Mouse (Mus musculus) embryonic facial prominence, embryonic 13.5 days (tissue): ENCODE measurements around the gene Rsph6a. TPM values are rescaled to one million over a fixed set of nuclear protein-coding genes. Genes with fewer than 3 reads are reported as not detected.
A peak's percentile ranks its signal among the peaks of the same experiment; 100 is the strongest.

Source experiments
- ATAC-seq: fragments of 200-750 bp; cut with Nextera tagmentation; 2 replicates; pipeline ENCODE4 v1.8.0; 2017; ENCODE audit warnings: low read depth; ENCODE audit not compliant: insufficient number of reproducible peaks, insufficient read depth, low FRiP score, low TSS enrichment
- H3K27ac ChIP-seq: fragments of 300-500 bp; sonication (generic); 2 replicates; pipeline ENCODE4 v1.5.1; 2015; ENCODE audit warnings: moderate library complexity, mild to moderate bottlenecking, inconsistent platforms
- H3K27me3 ChIP-seq: fragments of 300-500 bp; sonication (generic); 2 replicates; pipeline ENCODE4 v1.6.1; 2015; ENCODE audit warnings: mild to moderate bottlenecking, inconsistent platforms
- H3K36me3 ChIP-seq: fragments of 300-500 bp; sonication (generic); 2 replicates; pipeline ENCODE4 v1.6.1; 2015; ENCODE audit warnings: mild to moderate bottlenecking, inconsistent platforms
- H3K4me1 ChIP-seq: fragments of 300-500 bp; sonication (generic); 2 replicates; pipeline ENCODE4 v1.6.1; 2015; ENCODE audit warnings: inconsistent platforms
- H3K4me2 ChIP-seq: fragments of 300-500 bp; sonication (generic); 2 replicates; pipeline ENCODE4 v1.6.1; 2015; ENCODE audit warnings: moderate library complexity, mild to moderate bottlenecking, inconsistent platforms
- H3K4me3 ChIP-seq: fragments of 300-500 bp; sonication (generic); 2 replicates; pipeline ENCODE4 v1.5.1; 2015; ENCODE audit warnings: mild to moderate bottlenecking, inconsistent platforms
- H3K9ac ChIP-seq: fragments of 300-500 bp; sonication (generic); 2 replicates; pipeline ENCODE4 v1.6.1; 2015; ENCODE audit warnings: mild to moderate bottlenecking, inconsistent platforms
- H3K9me3 ChIP-seq: fragments of 300-500 bp; sonication (generic); 2 replicates; pipeline ENCODE4 v1.6.1; 2016; ENCODE audit warnings: inconsistent platforms
- WGBS: fragments of 180-500 bp; shearing (Covaris S2); methylation state at CpG from one replicate; pipeline ENCODE4 v1.1.7; 2015; ENCODE audit warnings: mixed read lengths; 5-methylcytosine and 5-hydroxymethylcytosine counted together
- polyA plus RNA-seq: library from polyadenylated mRNA; unstranded; fragments of >200 nt; fragmentation: Nextera tagmentation; extraction: Ambion mirVana; gene quantifications from 2 replicates; pipeline ENCODE4 v1.2.1, GENCODE M21; 2015

Rsph6a gene
- polyA plus RNA-seq, 1 experiment from 2014 or later, result not detected

DNA sequence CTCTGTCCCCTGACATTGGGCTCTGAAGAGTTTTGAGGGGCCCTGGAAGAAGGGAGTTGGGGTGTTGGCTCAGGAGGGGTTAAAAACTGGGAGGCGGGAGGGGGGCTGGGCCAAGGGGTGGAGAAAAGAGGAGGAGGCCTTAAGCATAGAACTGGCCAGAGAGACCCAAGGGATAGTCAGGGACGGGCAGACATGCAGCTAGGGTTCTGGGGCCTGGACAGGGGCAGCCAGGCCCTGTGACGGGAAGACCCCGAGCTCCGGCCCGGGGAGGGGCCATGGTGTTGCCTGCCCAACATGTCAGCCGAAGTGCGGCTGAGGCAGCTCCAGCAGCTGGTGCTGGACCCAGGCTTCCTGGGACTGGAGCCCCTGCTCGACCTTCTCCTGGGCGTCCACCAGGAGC lies 29.2 kb downstream of the Rsph6a start, which contains the start of gene Dmpk:
TSS of gene Dmpk (plus strand) at position 149 of the 400 bp plus-strand sequence.
- peak within 1 kb of the TSS; percentile 33 for H3K4me2 ChIP-seq
- no peaks in the 10 kb centered on the region for H3K9me3 ChIP-seq
- no peaks in the 10 kb centered on the region for H3K27me3 ChIP-seq
- peaks cover 75% of the 10 kb centered on the region for H3K36me3 ChIP-seq
- WGBS, result 53% methylated on average over 10 of the region's 10 CpGs
- peaks cover 46% of the 10 kb centered on the region for H3K4me1 ChIP-seq
- peak within 1 kb of the TSS; percentile 16; the same call in 1 of the 2 replicates for H3K27ac ChIP-seq
- H3K4me3 ChIP-seq, result 0 out of 2 replicates have a peak within 1 kb of the TSS, but pooled peaks have one; percentile 0
- no peak for ATAC-seq
- H3K9ac ChIP-seq, result peak within 1 kb of the TSS; percentile 40; the same call in 1 of the 2 replicates

DNA sequence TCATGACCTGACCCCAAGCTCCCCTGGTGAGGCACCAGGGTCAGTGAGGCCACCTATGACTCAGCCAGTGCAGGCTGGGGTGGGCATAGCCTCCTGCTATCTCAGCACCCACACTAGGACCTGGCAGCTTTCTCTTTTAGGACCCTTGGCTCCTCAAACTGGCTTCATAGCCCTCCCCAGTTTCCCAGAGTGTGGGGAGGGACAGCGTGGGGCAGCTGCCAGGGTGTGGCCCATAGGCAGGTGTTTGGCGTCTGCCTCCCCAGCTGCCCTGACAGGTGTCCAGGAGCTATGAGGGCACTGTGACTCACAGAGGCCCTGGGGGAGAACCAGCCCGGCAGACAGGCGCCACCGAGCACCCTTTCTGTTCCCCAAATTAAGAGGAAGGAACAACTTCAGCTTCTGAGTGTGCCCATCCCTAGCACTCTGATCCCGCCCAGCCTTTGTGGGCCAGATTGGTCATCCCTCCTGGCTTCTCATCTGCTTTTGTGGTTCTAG lies 29.8 kb downstream of the Rsph6a start:
- Histone ChIP-seq H3K4me3 (0 out of 2 replicates have a peak overlapping the region, but pooled peaks have one; percentile 0), H3K9me3 (no peaks in the 10 kb centered on the region), H3K27ac (0 out of 2 replicates have a peak overlapping the region, but pooled peaks have one; percentile 16), H3K36me3 (peaks cover 74% of the 10 kb centered on the region), H3K9ac (no peak overlapping the region), H3K27me3 (no peaks in the 10 kb centered on the region), H3K4me1 (peaks cover 46% of the 10 kb centered on the region), H3K4me2 (peak overlapping the region; percentile 33)
- WGBS, result 67% methylated on average over 6 of the region's 6 CpGs
- no peak for ATAC-seq

DNA sequence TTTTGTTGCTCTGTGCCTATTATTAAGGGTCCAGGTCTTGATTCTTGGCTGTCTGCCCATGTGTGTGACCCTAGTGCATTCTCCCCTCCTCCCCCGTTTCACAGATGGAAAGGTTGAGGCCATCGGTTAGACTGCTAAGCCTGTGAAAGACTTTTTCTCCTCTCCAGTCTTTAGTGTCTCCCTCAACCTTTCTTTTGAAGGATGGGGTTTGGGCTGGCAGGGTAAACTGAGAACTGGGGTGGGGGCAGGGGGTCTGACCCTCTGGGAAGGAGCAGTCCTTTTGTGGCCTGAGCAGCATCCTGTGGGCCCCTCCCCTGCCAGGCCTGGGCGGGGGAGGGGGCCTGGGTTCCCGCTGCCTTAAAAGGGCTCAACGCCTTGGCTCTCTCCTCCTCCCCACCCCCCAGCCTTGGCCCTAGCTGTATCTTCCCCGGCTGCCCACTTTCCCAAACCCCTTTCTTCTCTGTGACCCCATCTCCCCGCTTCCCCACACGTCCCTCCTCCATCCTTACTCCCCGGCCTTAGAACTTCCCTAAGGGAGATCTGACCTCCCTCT lies 30.5 kb downstream of the Rsph6a start:
- ATAC-seq, result no peak; the same call in 1 of the 2 replicates
- H3K9me3 ChIP-seq, result no peaks in the 10 kb centered on the region
- H3K36me3 ChIP-seq, result peaks cover 68% of the 10 kb centered on the region
- peak overlapping the region; percentile 44; the same call in 1 of the 2 replicates for H3K9ac ChIP-seq
- H3K4me2 ChIP-seq, result no peak overlapping the region
- peaks cover 46% of the 10 kb centered on the region for H3K4me1 ChIP-seq
- 24% methylated on average over 9 of the region's 9 CpGs for WGBS
- no peaks in the 10 kb centered on the region for H3K27me3 ChIP-seq
- H3K27ac ChIP-seq, result peak overlapping the region; percentile 39; the same call in 1 of the 2 replicates
- no peak overlapping the region for H3K4me3 ChIP-seq

DNA sequence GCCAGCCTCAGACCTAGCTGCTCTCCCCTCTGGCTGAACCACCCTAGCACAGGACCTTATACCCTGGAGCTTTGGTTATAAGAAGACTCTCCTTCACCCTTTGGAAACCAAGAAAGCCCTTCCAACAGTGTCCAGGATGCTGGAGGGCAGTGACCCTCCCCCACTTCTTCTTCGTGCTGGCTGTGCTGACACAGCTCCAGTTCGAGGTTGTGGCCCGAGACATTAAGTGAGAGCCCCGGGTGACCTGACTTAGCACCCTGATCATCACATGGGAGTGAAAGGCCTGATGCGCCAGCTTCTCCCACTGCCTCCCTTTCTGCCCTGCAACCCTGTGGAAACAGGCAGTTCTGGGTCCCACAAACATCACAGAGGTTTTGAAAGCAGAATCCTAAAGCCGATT lies 31.0 kb downstream of the Rsph6a start:
- peaks cover 68% of the 10 kb centered on the region for H3K36me3 ChIP-seq
- H3K4me1 ChIP-seq, result peaks cover 46% of the 10 kb centered on the region
- ATAC-seq, result no peak
- H3K27ac ChIP-seq, result peak overlapping the region; percentile 39; the same call in 1 of the 2 replicates
- H3K9ac ChIP-seq, result peak overlapping the region; percentile 44
- H3K4me3 ChIP-seq, result 0 out of 2 replicates have a peak overlapping the region, but pooled peaks have one; percentile 3
- H3K4me2 ChIP-seq, result peak overlapping the region; percentile 37
- no peaks in the 10 kb centered on the region for H3K9me3 ChIP-seq
- WGBS, result 12% methylated on average over 6 of the region's 6 CpGs
- no peaks in the 10 kb centered on the region for H3K27me3 ChIP-seq

DNA sequence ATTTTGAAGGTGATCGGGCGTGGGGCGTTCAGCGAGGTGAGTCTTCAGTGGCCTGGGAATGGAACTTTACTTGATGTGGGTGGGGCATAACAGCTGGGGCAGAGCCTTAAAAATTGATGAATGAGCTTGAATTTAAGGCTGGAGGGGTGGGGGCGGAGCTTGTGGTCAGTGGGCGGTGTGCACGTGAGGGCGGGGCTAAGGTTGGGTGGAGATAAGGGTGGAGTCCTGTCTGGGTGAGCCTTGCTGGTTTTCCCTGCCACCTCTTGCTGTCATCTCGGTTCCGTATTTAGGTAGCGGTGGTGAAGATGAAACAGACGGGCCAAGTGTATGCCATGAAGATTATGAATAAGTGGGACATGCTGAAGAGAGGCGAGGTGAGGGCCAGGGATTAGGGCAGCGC lies 31.6 kb downstream of the Rsph6a start:
- H3K27ac ChIP-seq, result 0 out of 2 replicates have a peak overlapping the region, but pooled peaks have one; percentile 39
- H3K9ac ChIP-seq, result peak overlapping the region; percentile 44; the same call in 1 of the 2 replicates
- 0 out of 2 replicates have a peak overlapping the region, but pooled peaks have one; percentile 3 for H3K4me3 ChIP-seq
- no peak for ATAC-seq
- H3K36me3 ChIP-seq, result peaks cover 68% of the 10 kb centered on the region
- H3K4me2 ChIP-seq, result peak overlapping the region; percentile 37
- peaks cover 3% of the 10 kb centered on the region; the same call in 1 of the 2 replicates for H3K27me3 ChIP-seq
- WGBS, result 16% methylated on average over 14 of the region's 14 CpGs
- H3K9me3 ChIP-seq, result no peaks in the 10 kb centered on the region
- H3K4me1 ChIP-seq, result peaks cover 46% of the 10 kb centered on the region

DNA sequence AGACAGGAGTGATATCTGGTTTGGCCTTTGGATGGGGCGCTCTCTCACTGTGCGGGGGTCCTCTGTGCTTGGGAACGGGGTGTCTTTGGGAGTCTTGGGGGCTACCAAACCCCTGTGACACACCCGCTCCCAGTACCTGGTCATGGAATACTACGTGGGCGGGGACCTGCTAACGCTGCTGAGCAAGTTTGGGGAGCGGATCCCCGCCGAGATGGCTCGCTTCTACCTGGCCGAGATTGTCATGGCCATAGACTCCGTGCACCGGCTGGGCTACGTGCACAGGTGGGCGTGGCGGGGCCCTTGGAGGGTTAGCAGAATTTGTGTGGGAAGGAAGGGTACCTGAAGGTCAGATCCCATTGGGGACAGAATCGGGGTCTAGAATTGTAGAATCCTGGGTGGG lies 32.3 kb downstream of the Rsph6a start:
- Histone ChIP-seq H3K36me3 (peaks cover 62% of the 10 kb centered on the region), H3K9ac (no peak overlapping the region), H3K4me3 (no peak overlapping the region), H3K4me2 (no peak overlapping the region), H3K9me3 (no peaks in the 10 kb centered on the region), H3K27me3 (peaks cover 7% of the 10 kb centered on the region), H3K4me1 (peaks cover 54% of the 10 kb centered on the region), H3K27ac (no peak overlapping the region)
- WGBS, result 63% methylated on average over 18 of the region's 18 CpGs
- no peak for ATAC-seq

DNA sequence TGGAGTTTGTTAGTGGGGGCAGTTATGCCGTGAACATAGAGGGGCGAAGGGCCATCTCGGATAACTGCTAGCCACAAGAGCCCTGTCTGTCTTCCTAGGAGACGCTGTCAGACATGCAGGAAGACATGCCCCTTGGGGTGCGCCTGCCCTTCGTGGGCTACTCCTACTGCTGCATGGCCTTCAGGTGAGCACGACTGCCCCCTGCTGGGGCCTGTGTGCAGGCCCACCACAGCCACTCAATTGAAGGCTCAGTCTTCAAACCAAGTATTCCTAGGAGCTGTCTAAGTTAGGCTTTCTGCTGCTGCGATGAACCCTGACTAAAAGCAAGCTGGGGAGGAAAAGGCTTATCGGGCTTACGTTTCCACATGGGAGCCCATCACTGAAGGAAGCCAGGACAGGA lies 34.3 kb downstream of the Rsph6a start:
- no peak overlapping the region for H3K9ac ChIP-seq
- no peaks in the 10 kb centered on the region for H3K9me3 ChIP-seq
- 0 out of 2 replicates have a peak overlapping the region, but pooled peaks have one; percentile 3 for H3K4me3 ChIP-seq
- peaks cover 41% of the 10 kb centered on the region for H3K36me3 ChIP-seq
- no peak overlapping the region for H3K27ac ChIP-seq
- peaks cover 7% of the 10 kb centered on the region for H3K27me3 ChIP-seq
- peaks cover 53% of the 10 kb centered on the region for H3K4me1 ChIP-seq
- no peak for ATAC-seq
- H3K4me2 ChIP-seq, result no peak overlapping the region
- WGBS, result 36% methylated on average over 10 of the region's 10 CpGs

DNA sequence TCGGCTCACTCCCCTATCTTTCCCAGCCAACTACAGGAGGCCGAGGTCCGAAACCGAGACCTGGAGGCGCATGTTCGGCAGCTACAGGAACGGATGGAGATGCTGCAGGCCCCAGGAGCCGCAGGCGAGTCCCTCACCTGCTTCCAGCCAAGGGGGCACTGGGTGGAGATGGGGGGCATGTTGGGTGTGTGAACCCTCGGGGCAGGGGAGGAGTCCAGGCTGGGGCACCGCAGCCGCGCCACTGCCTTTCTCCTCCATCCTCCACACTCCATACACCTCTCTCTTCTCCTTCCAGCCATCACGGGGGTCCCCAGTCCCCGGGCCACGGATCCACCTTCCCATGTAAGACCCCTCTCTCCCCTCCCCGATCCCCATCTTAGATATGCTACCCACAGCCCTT lies 37.4 kb downstream of the Rsph6a start:
- Histone ChIP-seq H3K4me2 (peak overlapping the region; percentile 91), H3K4me3 (peak overlapping the region; percentile 85; the same call in 1 of the 2 replicates), H3K9me3 (no peaks in the 10 kb centered on the region), H3K4me1 (peaks cover 36% of the 10 kb centered on the region), H3K27me3 (peaks cover 7% of the 10 kb centered on the region), H3K9ac (peak overlapping the region; percentile 74), H3K27ac (peak overlapping the region; percentile 95), H3K36me3 (peaks cover 37% of the 10 kb centered on the region)
- no peak for ATAC-seq
- WGBS, result 31% methylated on average over 17 of the region's 17 CpGs

DNA sequence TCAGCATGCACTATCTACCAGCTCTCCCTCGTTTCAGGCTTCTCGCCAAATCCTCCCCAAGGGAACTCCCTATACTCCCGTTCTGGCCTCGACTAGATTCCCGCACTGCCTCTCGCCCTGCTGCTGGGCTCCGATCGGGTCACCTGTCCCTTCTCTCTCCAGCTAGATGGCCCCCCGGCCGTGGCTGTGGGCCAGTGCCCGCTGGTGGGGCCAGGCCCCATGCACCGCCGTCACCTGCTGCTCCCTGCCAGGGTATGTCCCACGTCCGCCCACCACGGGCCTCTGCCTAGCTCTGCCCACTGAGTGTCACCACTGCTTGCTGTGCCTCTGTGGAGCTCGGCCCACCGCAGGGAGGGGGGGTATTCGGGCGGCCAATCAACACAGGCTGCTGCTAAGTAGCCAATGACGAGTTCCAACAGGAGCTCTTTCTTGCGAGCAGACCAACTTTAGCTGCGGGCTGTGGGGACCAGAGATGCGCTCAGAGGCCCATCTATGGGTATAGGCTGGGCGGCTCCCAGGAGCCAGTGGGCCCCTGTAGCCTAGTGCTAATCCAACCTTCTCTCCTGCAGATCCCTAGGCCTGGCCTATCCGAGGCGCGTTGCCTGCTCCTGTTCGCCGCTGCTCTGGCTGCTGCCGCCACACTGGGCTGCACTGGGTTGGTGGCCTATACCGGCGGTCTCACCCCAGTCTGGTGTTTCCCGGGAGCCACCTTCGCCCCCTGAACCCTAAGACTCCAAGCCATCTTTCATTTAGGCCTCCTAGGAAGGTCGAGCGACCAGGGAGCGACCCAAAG lies 38.1 kb downstream of the Rsph6a start:
- Histone ChIP-seq H3K9ac (peak overlapping the region; percentile 74), H3K9me3 (no peaks in the 10 kb centered on the region), H3K27ac (peak overlapping the region; percentile 95), H3K4me1 (peaks cover 43% of the 10 kb centered on the region), H3K27me3 (peaks cover 7% of the 10 kb centered on the region), H3K4me2 (peak overlapping the region; percentile 91), H3K36me3 (peaks cover 38% of the 10 kb centered on the region), H3K4me3 (peak overlapping the region; percentile 85)
- 3% methylated on average over 38 of the region's 38 CpGs for WGBS
- peak; percentile 63 for ATAC-seq

DNA sequence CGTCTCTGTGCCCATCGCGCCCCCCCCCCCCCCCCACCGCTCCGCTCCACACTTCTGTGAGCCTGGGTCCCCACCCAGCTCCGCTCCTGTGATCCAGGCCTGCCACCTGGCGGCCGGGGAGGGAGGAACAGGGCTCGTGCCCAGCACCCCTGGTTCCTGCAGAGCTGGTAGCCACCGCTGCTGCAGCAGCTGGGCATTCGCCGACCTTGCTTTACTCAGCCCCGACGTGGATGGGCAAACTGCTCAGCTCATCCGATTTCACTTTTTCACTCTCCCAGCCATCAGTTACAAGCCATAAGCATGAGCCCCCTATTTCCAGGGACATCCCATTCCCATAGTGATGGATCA lies 38.7 kb downstream of the Rsph6a start:
- peak overlapping the region; percentile 95 for H3K27ac ChIP-seq
- H3K36me3 ChIP-seq, result peaks cover 35% of the 10 kb centered on the region
- H3K27me3 ChIP-seq, result peaks cover 7% of the 10 kb centered on the region
- H3K9ac ChIP-seq, result peak overlapping the region; percentile 74
- WGBS, result 2% methylated on average over 15 of the region's 15 CpGs
- H3K4me1 ChIP-seq, result peaks cover 49% of the 10 kb centered on the region
- H3K9me3 ChIP-seq, result no peaks in the 10 kb centered on the region
- peak overlapping the region; percentile 91 for H3K4me2 ChIP-seq
- ATAC-seq, result peak; percentile 35; the same call in 1 of the 2 replicates
- H3K4me3 ChIP-seq, result peak overlapping the region; percentile 85

DNA sequence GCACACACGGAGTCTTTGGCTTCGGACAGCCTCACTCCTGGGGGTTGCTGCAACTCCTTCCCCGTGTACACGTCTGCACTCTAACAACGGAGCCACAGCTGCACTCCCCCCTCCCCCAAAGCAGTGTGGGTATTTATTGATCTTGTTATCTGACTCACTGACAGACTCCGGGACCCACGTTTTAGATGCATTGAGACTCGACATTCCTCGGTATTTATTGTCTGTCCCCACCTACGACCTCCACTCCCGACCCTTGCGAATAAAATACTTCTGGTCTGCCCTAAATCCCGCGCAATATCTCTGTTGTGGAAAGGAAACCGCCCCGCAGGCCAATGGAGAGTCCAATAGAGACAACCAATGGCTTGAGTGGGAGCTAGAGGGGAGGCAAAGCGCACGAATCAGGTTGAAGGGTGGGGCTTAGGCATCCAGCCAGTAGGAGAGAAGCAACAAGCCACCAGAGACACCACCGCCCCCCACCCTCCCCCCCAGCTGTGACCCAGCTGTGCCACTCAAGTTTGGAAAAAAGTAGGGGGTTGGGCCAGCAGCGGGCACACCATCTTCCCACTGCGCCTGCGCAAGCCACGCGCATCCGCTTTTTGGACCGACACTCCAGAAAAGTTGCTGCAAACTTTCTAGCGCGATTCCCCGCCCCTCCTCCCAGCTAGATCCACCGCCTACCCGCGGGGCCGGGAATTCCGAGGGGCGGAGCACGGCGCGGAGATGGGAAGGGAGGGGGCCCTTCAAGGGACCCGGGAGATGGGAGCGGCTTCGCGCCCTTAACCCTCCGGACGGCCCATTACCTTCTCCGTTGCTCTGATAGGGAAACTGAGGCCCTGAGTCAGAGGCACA lies 39.3 kb downstream of the Rsph6a start:
- peak overlapping the region; percentile 98 for H3K9ac ChIP-seq
- no peaks in the 10 kb centered on the region for H3K9me3 ChIP-seq
- peaks cover 29% of the 10 kb centered on the region for H3K36me3 ChIP-seq
- peak overlapping the region; percentile 91 for H3K4me2 ChIP-seq
- peaks cover 7% of the 10 kb centered on the region for H3K27me3 ChIP-seq
- H3K4me1 ChIP-seq, result peaks cover 51% of the 10 kb centered on the region
- peak overlapping the region; percentile 99 for H3K27ac ChIP-seq
- under 1% methylated on average over 45 of the region's 45 CpGs for WGBS
- H3K4me3 ChIP-seq, result peak overlapping the region; percentile 85
- ATAC-seq, result peak; percentile 83
